Mouse (Mus musculus) lung, embryonic 14.5 days (tissue): Measurements from ENCODE around the gene Nkx2-9. TPM values are rescaled to one million over a fixed set of nuclear protein-coding genes. Genes with fewer than 3 reads are reported as not detected.
A peak's percentile ranks its signal among the peaks of the same experiment; 100 is the strongest.

Experiments used
- ATAC-seq: fragments of 200-750 bp; cut with Nextera tagmentation; 2 replicates; pipeline ENCODE4 v1.8.0; 2017; ENCODE audit warnings: mild to moderate bottlenecking, moderate TSS enrichment, moderate library complexity; ENCODE audit not compliant: insufficient read depth
- DNase-seq: peaks from one replicate; pipeline ENCODE4 v3.0.0-alpha.2; 2015
- H3K27ac ChIP-seq: fragments of 300-500 bp; sonication (generic); 2 replicates; pipeline ENCODE4 v1.5.1; 2014; ENCODE audit warnings: low read depth, mild to moderate bottlenecking, moderate library complexity
- H3K27me3 ChIP-seq: fragments of 300-500 bp; sonication (generic); 2 replicates; pipeline ENCODE4 v1.6.1; 2014; ENCODE audit warnings: low read length, control low read depth; ENCODE audit not compliant: insufficient read depth
- H3K36me3 ChIP-seq: fragments of 300-500 bp; sonication (generic); 2 replicates; pipeline ENCODE4 v1.6.1; 2014; ENCODE audit warnings: control low read depth; ENCODE audit not compliant: insufficient read depth
- H3K4me1 ChIP-seq: fragments of 300-500 bp; sonication (generic); 2 replicates; pipeline ENCODE4 v1.6.1; 2014; ENCODE audit warnings: antibody characterized with exemption, control low read depth; ENCODE audit not compliant: insufficient read depth
- H3K4me2 ChIP-seq: fragments of 300-500 bp; sonication (generic); 2 replicates; pipeline ENCODE4 v1.6.1; 2014; ENCODE audit warnings: mild to moderate bottlenecking
- H3K4me3 ChIP-seq: fragments of 300-500 bp; sonication (generic); 2 replicates; pipeline ENCODE4 v1.5.1; 2014; ENCODE audit warnings: low read depth, low read length
- H3K9ac ChIP-seq: fragments of 300-500 bp; sonication (generic); 2 replicates; pipeline ENCODE4 v1.6.1; 2014
- H3K9me3 ChIP-seq: fragments of 300-500 bp; sonication (generic); 2 replicates; pipeline ENCODE4 v1.6.1; 2016; ENCODE audit warnings: low read depth, low read length, control low read depth
- CTCF ChIP-seq: IDR thresholded peaks from 2 replicates; pipeline ENCODE4 v1.5.1; 2016; ENCODE audit warnings: antibody characterized with exemption, low read depth
- WGBS: fragments of 180-500 bp; shearing (Covaris S2); extraction: QIAGEN DNeasy Blood & Tissue Kit; methylation state at CpG from one replicate; pipeline ENCODE4 v1.1.7; 2014; 5-methylcytosine and 5-hydroxymethylcytosine counted together
- polyA plus RNA-seq: library from polyadenylated mRNA; unstranded; fragments of >200 nt; fragmentation: Nextera tagmentation; extraction: Ambion mirVana; gene quantifications from 2 replicates; pipeline ENCODE4 v1.2.1, GENCODE M21; 2014

Gene Nkx2-9
- polyA plus RNA-seq, 1 experiment from 2014 or later = 0.14 TPM

- Histone ChIP-seq H3K9ac (no peak overlapping the region), H3K27ac (no peak overlapping the region), H3K36me3 (no peaks in the 10 kb centered on the region), H3K4me1 (no peaks in the 10 kb centered on the region), H3K27me3 (peaks cover 82% of the 10 kb centered on the region), H3K9me3 (no peaks in the 10 kb centered on the region), H3K4me3 (peak overlapping the region; percentile 27), H3K4me2 (peak overlapping the region; percentile 60)
- DNase-seq = no peak
- 5% methylated on average over 6 of the region's 6 CpGs for WGBS
- no peak for TF ChIP-seq CTCF
- no peak for ATAC-seq
Observed at GRCm38 (mm10) chr12:56613438-56613830, 350 bp upstream of the Nkx2-9 start.

- Histone ChIP-seq H3K36me3 (no peaks in the 10 kb centered on the region), H3K4me3 (peak overlapping the region; percentile 36), H3K9me3 (no peaks in the 10 kb centered on the region), H3K4me2 (peak overlapping the region; percentile 60), H3K27ac (no peak overlapping the region), H3K4me1 (no peaks in the 10 kb centered on the region), H3K9ac (no peak overlapping the region), H3K27me3 (peaks cover 80% of the 10 kb centered on the region)
- WGBS = under 1% methylated on average over 10 of the region's 10 CpGs
- ATAC-seq (no peak; the same call in 1 of the 2 replicates), DNase-seq (no peak)
- TF ChIP-seq CTCF = no peak
Observed at GRCm38 (mm10) chr12:56612349-56612735, 742 bp downstream of the Nkx2-9 start.

GRCm38 (mm10) chr12:56611504-56612348, 1.4 kb downstream of the Nkx2-9 start:
- Histone ChIP-seq H3K27me3 (peaks cover 82% of the 10 kb centered on the region), H3K9ac (no peak overlapping the region), H3K9me3 (no peaks in the 10 kb centered on the region), H3K4me3 (peak overlapping the region; percentile 36), H3K27ac (no peak overlapping the region), H3K4me1 (no peaks in the 10 kb centered on the region), H3K4me2 (peak overlapping the region; percentile 60), H3K36me3 (no peaks in the 10 kb centered on the region)
- under 1% methylated on average over 57 of the region's 57 CpGs for WGBS
- peak; percentile 70 for ATAC-seq
- peak; percentile 32; the same call in 1 of the 2 replicates for TF ChIP-seq CTCF
- DNase-seq = peak; percentile 46

- DNase-seq = no peak
- TF ChIP-seq CTCF = no peak
- Histone ChIP-seq H3K4me3 (no peak overlapping the region), H3K9me3 (no peaks in the 10 kb centered on the region), H3K36me3 (no peaks in the 10 kb centered on the region), H3K27me3 (peaks cover 80% of the 10 kb centered on the region), H3K4me1 (no peaks in the 10 kb centered on the region), H3K9ac (no peak overlapping the region), H3K27ac (no peak overlapping the region), H3K4me2 (no peak overlapping the region)
- 4% methylated on average over 6 of the region's 6 CpGs for WGBS
- ATAC-seq = no peak
Observed at GRCm38 (mm10) chr12:56610851-56611250, 2.2 kb downstream of the Nkx2-9 start.

GRCm38 (mm10) chr12:56591722-56592121, 21.4 kb downstream of the Nkx2-9 start:
- ATAC-seq (no peak), DNase-seq (peak; percentile 50)
- Histone ChIP-seq H3K4me2 (no peak overlapping the region), H3K36me3 (no peaks in the 10 kb centered on the region), H3K4me3 (no peak overlapping the region), H3K9ac (no peak overlapping the region), H3K4me1 (no peaks in the 10 kb centered on the region), H3K9me3 (no peaks in the 10 kb centered on the region), H3K27ac (no peak overlapping the region), H3K27me3 (no peaks in the 10 kb centered on the region)
- TF ChIP-seq CTCF = peak; percentile 66
- WGBS = 9% methylated on average over 4 of the region's 4 CpGs

GRCm38 (mm10) chr12:56587830-56588229, 25.3 kb downstream of the Nkx2-9 start:
- H3K36me3 ChIP-seq = no peaks in the 10 kb centered on the region
- H3K9ac ChIP-seq = no peak overlapping the region
- peak; percentile 68 for DNase-seq
- no peaks in the 10 kb centered on the region for H3K4me1 ChIP-seq
- no peak for ATAC-seq
- H3K27me3 ChIP-seq = no peaks in the 10 kb centered on the region
- WGBS = 29% methylated on average over 6 of the region's 6 CpGs
- H3K4me2 ChIP-seq = no peak overlapping the region
- TF ChIP-seq CTCF = peak; percentile 69
- no peak overlapping the region for H3K27ac ChIP-seq
- H3K4me3 ChIP-seq = no peak overlapping the region
- H3K9me3 ChIP-seq = no peaks in the 10 kb centered on the region

Other genes with a start within 250 kb of the Nkx2-9 start
- 94.6 and 95.1 TPM in 2 replicates for gene Nkx2-1, start 76.4 kb downstream of the Nkx2-9 start, polyA plus RNA-seq
- gene Pax9, start 78.5 kb upstream of the Nkx2-9 start, polyA plus RNA-seq = 0.09 and 0.25 TPM in 2 replicates